Mouse (Mus musculus): Measurements from ENCODE around the gene Slc18a2.
A peak's percentile ranks its signal among the peaks of the same experiment; 100 is the strongest.

Slc18a2 gene

GRCm38 (mm10) chr19:59273190-59273589 lies 12.5 kb downstream of the Slc18a2 start:
- no peak for DNase-seq (ENCODE audit: inconsistent age in 2 of 2, low spot score in 1 of 2)

DNA sequence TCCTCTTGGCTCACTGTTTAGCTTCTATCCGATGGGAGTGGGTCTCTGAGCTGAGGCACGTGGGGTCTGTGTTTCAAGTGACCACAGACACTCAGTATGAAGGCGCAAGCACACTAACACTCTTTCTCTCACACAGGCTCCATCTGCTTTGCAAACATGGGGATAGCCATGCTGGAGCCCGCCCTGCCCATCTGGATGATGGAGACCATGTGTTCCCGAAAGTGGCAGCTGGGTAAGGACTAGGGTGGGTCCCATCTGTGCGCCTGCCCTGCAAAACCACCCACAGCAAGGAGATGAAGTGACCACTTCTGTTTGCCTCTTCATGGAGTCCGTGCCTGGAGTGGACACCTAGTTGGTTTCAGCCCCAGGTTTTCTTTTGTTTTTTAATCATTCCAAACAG lies 15.7 kb downstream of the Slc18a2 start:
- DNase-seq (ENCODE audit: inconsistent age in 2 of 2, low spot score in 1 of 2), result no peak

DNA sequence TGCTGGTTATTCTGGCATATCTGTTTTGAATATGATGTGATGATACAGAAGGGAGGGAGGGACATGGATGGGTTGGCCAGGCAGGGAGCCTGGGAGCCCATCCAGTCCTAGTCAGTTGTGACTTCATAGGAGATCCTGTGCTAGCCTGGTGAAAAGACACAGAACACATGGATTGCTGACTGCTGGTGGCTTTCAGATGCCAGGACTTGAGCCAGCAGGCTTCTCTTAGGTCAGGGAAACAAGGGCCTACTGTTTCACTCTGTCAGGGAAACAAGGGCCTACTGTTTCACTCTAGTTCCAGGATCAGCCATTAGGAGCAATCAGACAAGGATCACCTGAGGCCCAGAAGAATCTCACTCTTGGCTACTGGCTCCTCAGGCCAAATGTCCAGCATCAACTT lies 20.1 kb downstream of the Slc18a2 start:
- DNase-seq (ENCODE audit: inconsistent age in 2 of 2, low spot score in 1 of 2), result no peak

- DNase-seq (ENCODE audit: inconsistent age in 2 of 2, low spot score in 1 of 2), result peak in 1 of 2 experiments; percentile 51
Measured at GRCm38 (mm10) chr19:59282001-59282400, 21.3 kb downstream of the Slc18a2 start.

DNA sequence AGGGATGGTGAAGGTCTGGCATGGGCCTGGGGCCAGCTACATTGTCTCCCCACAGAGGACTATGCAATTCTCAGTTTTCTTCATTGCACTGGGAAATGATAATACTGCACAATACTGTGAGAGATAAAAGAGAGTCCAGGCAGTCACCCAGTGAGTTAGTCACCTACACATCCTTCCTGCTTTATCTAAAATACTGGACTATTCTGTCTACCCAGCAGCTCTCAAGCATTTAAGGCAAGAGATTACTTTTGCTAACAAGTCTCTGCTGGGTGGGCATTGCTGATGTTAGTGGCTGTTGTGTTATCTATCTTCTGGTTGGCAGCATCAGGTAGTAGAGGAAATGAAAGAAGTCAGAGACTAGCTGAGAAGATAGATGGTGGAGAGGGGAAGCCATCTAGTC lies 28.3 kb downstream of the Slc18a2 start:
- no peak for DNase-seq (ENCODE audit: inconsistent age in 2 of 2, low spot score in 1 of 2)

DNA sequence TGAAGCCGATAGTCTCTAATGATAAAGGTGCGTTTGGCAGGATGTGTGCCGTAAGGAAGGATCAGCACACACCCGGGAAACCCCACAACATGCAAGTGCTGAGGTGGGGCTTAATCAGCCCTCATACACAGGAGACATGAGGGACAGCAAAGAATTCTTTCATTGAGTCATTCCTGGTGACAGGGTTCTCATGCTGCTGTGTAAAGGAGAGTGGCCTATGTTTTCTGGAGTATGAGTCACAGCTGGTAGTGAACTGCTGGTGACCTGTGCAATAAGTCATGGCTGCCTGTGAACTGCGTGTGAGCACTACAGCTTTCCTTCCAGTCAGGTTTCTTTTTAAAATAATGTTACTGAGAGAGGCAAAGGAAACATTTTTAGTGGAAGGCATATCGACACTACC lies 29.1 kb downstream of the Slc18a2 start:
- peak; percentile 40 to 69 for DNase-seq (ENCODE audit: inconsistent age in 2 of 2, low spot score in 1 of 2)

DNA sequence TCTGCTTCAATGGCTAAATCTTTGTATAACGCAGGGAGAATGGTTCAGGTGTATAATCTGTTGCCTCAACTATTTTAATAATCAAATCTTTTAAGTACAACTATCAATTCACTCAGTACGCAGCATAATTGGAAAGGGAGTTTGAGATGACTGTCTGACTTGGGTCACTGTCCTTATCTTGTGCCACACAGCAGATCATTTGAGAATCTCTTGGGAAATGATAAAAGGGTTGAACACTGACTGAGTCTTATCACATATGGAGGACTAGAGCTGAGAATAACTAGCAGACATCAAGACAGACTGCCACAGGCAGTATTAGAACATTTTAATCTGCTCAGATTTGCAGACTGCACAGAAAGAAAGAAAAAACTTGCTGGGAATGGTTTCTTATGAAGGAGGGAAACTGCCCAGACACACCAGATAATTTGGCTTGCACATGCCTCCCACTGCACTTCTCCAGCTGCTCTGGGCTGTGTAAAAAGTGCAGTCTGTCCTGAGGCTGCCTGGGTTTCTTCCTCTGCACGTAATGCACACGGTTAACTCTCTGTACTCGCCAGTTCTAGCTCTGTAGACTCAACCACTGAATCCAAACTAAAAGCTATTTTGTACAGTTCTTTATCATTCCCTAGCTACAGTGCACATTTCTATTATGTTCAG lies 31.6 kb downstream of the Slc18a2 start:
- DNase-seq (ENCODE audit: inconsistent age in 2 of 2, low spot score in 1 of 2), result no peak

GRCm38 (mm10) chr19:59315308-59315707 lies 54.6 kb downstream of the Slc18a2 start:
- no peak for DNase-seq (ENCODE audit: inconsistent age in 2 of 2, low spot score in 1 of 2)

DNA sequence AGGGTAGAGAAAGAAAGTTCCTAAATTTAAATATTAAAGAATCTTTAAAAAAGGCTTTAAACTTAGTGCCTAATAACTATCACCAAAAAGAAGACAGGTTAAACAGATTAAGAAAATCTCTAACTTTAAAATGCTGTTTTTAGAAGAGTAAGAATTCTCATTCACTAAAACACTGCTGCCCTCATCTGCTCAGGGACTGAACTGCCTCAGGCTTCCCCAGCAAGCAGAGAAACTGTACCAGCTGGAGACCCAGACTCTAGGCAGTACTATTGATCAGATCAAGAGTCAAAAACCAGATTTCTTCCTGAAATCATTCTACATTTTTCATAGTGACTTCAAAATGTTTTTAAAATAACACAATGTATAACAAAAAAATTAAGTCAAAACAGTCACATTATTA lies 55.9 kb downstream of the Slc18a2 start:
- peak; percentile 15 to 66 for DNase-seq (ENCODE audit: inconsistent age in 2 of 2, low spot score in 1 of 2)

DNA sequence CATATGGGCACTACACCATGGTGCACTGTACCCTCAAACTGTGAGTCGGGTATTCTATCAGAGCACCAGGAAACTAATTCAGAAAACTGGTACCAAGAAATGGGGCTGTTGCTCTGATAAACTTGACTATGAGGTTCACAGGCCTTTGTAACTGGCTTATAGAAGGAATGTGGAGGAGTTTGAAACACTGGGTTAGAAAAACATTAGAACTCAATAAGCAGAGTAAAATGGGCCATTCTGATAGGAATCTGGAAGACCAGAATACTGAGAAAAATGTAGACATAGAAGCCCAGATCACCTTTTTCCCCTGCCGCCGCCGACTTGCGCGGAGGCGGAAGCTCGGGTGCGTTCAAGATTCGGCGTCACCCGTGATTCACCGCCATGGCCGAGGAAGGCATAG lies 61.3 kb downstream of the Slc18a2 start, which contains the start of gene Rps12-ps3:
Gene Rps12-ps3, plus strand, starts transcription at position 301 of the 400 bp plus-strand sequence.
- no peak for DNase-seq (ENCODE audit: inconsistent age in 2 of 2, low spot score in 1 of 2)

GRCm38 (mm10) chr19:59330816-59331225 lies 70.1 kb downstream of the Slc18a2 start:
- no peak for DNase-seq (ENCODE audit: inconsistent age in 2 of 2, low spot score in 1 of 2)

- DNase-seq (ENCODE audit: inconsistent age in 2 of 2, low spot score in 1 of 2), result no peak
Measured at GRCm38 (mm10) chr19:59336655-59337054, 76.0 kb downstream of the Slc18a2 start.

DNA sequence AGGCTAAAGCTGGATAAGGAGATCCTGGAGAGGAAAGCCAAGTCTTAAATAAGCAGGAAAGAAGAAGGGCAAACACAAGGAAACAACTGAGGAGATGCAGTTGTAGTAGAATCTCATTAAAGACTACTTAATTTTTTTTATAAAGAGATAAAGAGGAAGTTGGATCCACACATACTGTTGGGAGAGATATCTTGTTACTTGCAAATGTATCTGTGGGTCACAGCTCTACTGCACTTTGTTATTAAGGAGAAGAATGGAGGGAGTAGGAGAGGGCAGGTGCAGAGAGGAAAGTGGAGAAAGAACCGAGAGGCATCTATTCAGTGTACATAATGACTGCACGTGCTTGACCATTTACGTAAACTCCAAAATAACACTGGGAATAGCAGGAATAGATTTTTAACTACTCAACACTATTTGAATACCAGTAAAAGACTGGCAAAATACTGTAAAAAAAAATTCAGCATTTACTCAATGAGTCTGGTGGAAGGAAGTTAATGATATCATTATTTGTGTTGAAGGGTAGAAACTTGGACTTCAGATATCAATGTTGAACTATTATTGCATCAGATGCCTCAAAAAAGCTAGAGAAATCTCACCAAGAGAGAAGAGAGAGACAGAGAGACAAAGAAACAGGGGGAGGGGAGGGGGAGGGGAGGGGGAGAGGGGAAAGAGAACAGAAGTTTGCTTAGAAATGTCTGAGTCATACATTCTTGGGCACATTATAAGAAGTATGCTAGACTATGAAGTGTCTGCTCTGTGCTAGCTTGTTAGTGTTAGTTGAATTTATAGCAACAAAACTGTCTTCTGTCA lies 77.4 kb downstream of the Slc18a2 start:
- no peak for DNase-seq (ENCODE audit: inconsistent age in 2 of 2, low spot score in 1 of 2)

DNA sequence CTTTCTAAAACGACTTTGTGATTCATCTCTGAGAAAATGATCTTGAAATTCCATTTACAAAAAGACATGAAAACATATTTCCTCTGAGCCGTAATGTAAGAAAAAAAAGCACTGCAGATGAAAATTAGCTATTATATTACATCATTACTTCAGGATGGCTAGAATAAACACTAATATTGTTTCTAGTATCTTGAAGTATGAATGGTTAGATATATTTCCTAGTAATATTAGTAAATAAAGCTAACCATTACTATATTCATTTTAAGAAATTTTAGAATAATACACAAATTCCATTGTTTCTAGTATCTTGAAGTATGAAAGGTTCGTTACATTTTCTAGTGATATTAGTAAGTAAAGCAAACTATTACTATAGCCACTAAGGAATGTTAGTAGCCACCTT lies 79.2 kb downstream of the Slc18a2 start:
- DNase-seq (ENCODE audit: inconsistent age in 2 of 2, low spot score in 1 of 2), result no peak

DNA sequence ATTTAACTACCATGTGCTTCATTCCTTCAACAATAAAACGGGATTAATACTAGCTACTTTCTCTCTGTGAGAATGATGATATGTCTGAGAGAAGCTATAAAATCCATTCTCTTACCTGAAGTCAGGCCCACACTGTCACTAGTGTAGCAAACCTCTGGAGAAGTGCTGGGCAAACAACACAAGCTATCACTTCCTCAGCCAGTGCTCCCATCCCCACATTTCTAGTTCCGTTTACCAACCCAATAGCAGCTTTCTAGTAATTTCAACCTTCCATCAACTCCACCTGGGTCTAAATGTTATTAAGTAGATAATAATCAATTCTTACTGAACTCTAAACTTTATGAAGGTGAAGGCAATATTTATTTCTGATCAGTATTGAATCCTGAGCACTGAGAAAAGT lies 82.3 kb downstream of the Slc18a2 start:
- no peak for DNase-seq (ENCODE audit: inconsistent age in 2 of 2, low spot score in 1 of 2)

DNA sequence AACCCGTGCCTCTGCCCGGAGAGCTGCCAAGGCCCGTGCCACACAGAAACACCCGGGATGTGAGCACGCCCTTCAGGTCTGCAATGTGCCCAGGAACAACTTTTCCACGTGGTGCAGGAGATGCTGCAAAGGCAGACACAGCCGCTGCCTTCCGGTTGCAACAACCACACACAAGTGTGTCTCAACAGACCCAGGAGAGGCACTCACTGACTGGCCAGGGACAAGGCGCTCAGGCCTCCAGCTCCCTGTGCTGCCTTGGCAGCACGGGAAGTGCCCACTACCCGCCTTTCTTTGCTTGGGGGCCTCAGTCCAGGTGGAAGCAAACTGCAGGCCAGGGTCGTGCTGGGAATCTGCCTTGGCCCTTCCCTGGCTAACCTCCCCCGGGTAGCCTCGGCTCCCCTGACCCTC lies 83.6 kb downstream of the Slc18a2 start:
- DNase-seq (ENCODE audit: inconsistent age in 2 of 2, low spot score in 1 of 2), result peak; percentile 38 to 77

DNA sequence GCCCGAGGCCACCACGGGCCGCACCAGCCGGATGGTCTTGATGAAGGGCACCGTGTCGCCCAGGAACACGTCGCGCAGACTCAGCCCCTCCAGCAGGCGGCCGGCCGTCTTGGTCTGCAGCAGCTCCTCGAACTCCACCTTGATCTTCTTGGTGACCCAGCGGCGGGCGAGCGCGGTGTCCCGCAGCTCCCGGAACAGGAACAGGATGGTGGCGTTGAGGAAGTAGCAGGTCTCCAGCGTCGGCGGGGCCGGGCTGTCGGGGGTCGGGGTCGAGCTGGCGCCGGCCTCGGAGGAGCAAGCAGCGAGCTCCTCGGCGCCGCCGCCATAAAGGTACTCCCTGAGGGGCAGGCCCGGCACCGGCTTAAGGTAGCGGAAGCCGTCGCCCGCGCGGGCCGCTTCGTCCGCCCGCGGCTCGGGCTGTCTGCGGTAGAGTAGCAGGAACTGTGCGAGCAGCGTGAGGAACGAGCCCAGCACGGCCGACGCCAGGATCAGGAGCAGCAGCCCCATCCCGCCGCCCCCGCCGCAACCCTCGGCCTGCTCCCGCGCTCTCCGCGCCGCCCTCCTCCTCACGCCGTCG lies 84.5 kb downstream of the Slc18a2 start:
- DNase-seq (ENCODE audit: inconsistent age in 2 of 2, low spot score in 1 of 2), result peak; percentile 70 to 87

Measured in adrenal gland, adult (tissue).